Mouse (Mus musculus): Measurements from ENCODE around the gene Gm4952. TPM values are rescaled to one million over a fixed set of nuclear protein-coding genes. Genes with fewer than 3 reads are reported as not detected.
"Not testable (repeated sequence)": the region's sequence is repeated elsewhere in the genome, so short reads cannot be mapped to it uniquely, and the experiment has no call there.

Gene Gm4952
- polyA plus RNA-seq, 2 experiments: 1.9 to 4.3 TPM

DNA sequence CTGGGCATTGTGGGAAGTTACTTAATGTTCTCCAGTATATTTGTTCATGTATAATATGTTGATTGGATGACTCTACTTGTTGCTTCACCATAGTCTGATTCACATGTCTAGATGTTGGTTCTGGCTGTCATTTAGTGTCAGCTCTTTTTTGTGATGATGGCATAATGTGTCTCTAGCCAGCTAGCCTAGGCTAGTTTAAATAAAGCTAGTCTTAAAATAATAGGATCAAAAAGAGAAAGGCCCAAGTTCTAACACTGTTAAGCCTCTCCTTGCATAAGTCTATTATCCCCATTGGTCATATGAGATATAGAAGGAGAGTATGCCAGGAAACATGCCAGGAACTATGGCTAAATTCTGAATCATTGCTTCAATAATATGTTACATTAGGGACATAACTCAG is 49.7 kb downstream of the Gm4952 start:
- no peak overlapping the region for H3K4me3 ChIP-seq (ENCODE audit: insufficient read depth in 1 of 2, low read depth in 2 of 2, low read length in 2 of 2)
- no peaks in the 10 kb centered on the region for H3K4me1 ChIP-seq (replicated peaks; ENCODE audit: control insufficient read depth in 2 of 2, insufficient read depth in 2 of 2, low read length in 1 of 2)
- ATAC-seq (ENCODE audit: insufficient read depth) (no peak), DNase-seq (ENCODE audit: low read depth in 3 of 3, low spot score in 3 of 3) (no peak)
- no peaks in the 10 kb centered on the region for H3K9me3 ChIP-seq (ENCODE audit: control insufficient read depth, low read length)
- TF ChIP-seq CTCF (IDR thresholded peaks at IDR 0.05; ENCODE audit: low read depth) (no peak), EP300 (IDR thresholded peaks at IDR 0.05; ENCODE audit: low read depth) (no peak)
- H3K9ac ChIP-seq (replicated peaks): no peak overlapping the region
- no peaks in the 10 kb centered on the region for H3K36me3 ChIP-seq (replicated peaks; ENCODE audit: control insufficient read depth, insufficient read depth, low read depth)
- no peaks in the 10 kb centered on the region for H3K27me3 ChIP-seq (ENCODE audit: control insufficient read depth, insufficient read depth, low read length)
- H3K4me2 ChIP-seq (ENCODE audit: low read depth): no peak overlapping the region
- H3K27ac ChIP-seq: no peak overlapping the region

DNA sequence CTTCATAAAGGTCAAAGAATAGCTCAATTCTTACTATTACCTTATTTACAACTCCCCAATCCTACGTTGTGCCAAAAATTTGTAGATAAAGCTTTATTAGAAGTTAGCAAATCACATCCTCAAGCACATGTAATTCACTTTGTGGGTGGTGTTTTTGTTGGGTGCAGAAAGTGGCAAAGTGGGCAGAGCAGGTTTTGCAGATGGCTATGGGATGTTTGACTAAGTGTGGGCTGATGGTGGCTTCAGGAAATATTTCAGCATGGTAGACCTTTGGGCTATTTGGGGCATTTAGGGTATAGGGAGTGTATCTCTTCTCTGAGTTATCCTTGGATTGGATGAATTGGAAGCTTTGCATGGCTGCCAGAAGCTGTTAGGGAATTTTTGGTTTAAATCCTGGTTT is 66.4 kb downstream of the Gm4952 start:
- DNase-seq (ENCODE audit: low read depth in 3 of 3, low spot score in 3 of 3): no peak
- Histone ChIP-seq H3K4me2 (ENCODE audit: low read depth) (no peak overlapping the region), H3K9ac (replicated peaks) (no peak overlapping the region), H3K36me3 (replicated peaks; ENCODE audit: control insufficient read depth, insufficient read depth, low read depth) (no peaks in the 10 kb centered on the region), H3K4me3 (ENCODE audit: insufficient read depth in 1 of 2, low read depth in 2 of 2, low read length in 2 of 2) (no peak overlapping the region), H3K4me1 (replicated peaks; ENCODE audit: control insufficient read depth in 2 of 2, insufficient read depth in 2 of 2, low read length in 1 of 2) (no peaks in the 10 kb centered on the region), H3K9me3 (ENCODE audit: control insufficient read depth, low read length) (no peaks in the 10 kb centered on the region), H3K27me3 (ENCODE audit: control insufficient read depth, insufficient read depth, low read length) (no peaks in the 10 kb centered on the region), H3K27ac (no peak overlapping the region)
- ATAC-seq (ENCODE audit: insufficient read depth): no peak
- TF ChIP-seq EP300 (IDR thresholded peaks at IDR 0.05; ENCODE audit: low read depth) (no peak), CTCF (IDR thresholded peaks at IDR 0.05; ENCODE audit: low read depth) (no peak)
- 58% methylated on average over 1 of the region's 1 CpGs for WGBS (ENCODE audit: insufficient replicate concordance)

DNA sequence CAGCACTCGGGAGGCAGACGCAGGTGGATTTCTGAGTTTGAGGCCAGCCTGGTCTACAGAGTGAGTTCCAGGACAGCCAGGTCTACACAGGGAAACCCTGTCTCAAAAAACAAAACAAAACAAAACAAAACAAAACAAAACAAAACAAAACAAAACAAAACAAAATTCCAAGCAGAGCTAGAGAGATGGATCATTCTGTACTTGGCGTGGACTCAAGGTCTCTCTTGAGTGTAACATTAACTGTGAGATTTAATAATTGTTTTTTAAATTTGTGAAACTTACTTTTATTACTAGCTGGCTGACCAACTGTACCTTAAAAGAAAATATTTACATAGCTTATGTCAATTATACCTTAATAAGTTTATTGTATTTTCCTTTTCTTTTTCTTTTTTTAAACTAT is 68.8 kb downstream of the Gm4952 start:
- not testable (repeated sequence) for H3K4me1 ChIP-seq (replicated peaks; ENCODE audit: control insufficient read depth in 2 of 2, insufficient read depth in 2 of 2, low read length in 1 of 2); H3K9me3 ChIP-seq (ENCODE audit: control insufficient read depth, low read length); H3K9ac ChIP-seq (replicated peaks); DNase-seq (ENCODE audit: low read depth in 3 of 3, low spot score in 3 of 3); ATAC-seq (ENCODE audit: insufficient read depth); H3K27me3 ChIP-seq (ENCODE audit: control insufficient read depth, insufficient read depth, low read length); H3K4me2 ChIP-seq (ENCODE audit: low read depth); H3K4me3 ChIP-seq (ENCODE audit: insufficient read depth in 1 of 2, low read depth in 2 of 2, low read length in 2 of 2); H3K27ac ChIP-seq; H3K36me3 ChIP-seq (replicated peaks; ENCODE audit: control insufficient read depth, insufficient read depth, low read depth)
- 69% methylated on average over 3 of the region's 3 CpGs for WGBS (ENCODE audit: insufficient replicate concordance)

DNA sequence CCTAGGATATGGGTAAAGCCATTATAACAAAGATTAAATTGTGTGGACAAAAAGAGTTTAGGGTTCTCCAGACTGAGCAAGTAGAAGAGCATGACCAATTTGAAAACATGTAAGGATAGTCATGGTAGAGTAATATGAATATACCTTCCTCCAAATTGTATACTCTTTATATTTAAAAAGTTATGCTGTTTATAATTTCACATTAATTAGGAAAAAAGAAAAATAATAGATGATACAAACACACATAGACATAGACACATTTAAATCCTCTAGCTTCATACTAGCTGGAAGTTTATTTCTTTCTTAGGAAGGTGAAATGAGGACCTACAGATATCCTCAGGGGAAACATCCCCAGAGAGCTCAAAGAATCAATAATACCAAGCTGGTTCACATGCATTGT is 70.4 kb downstream of the Gm4952 start, which contains the start of gene Olfr1442:
TSS of gene Olfr1442 (plus strand) at position 301 of the 400 bp plus-strand sequence.
- DNase-seq (ENCODE audit: low read depth in 3 of 3, low spot score in 3 of 3): no peak
- Histone ChIP-seq H3K36me3 (replicated peaks; ENCODE audit: control insufficient read depth, insufficient read depth, low read depth) (no peaks in the 10 kb centered on the region), H3K4me1 (replicated peaks; ENCODE audit: control insufficient read depth in 2 of 2, insufficient read depth in 2 of 2, low read length in 1 of 2) (no peaks in the 10 kb centered on the region), H3K4me3 (ENCODE audit: insufficient read depth in 1 of 2, low read depth in 2 of 2, low read length in 2 of 2) (no peak within 1 kb of the TSS), H3K9ac (replicated peaks) (no peak within 1 kb of the TSS), H3K27ac (no peak within 1 kb of the TSS), H3K4me2 (ENCODE audit: low read depth) (no peak within 1 kb of the TSS), H3K27me3 (ENCODE audit: control insufficient read depth, insufficient read depth, low read length) (no peaks in the 10 kb centered on the region), H3K9me3 (ENCODE audit: control insufficient read depth, low read length) (no peaks in the 10 kb centered on the region)
- TF ChIP-seq EP300 (IDR thresholded peaks at IDR 0.05; ENCODE audit: low read depth) (no peak), CTCF (IDR thresholded peaks at IDR 0.05; ENCODE audit: low read depth) (no peak)
- no peak for ATAC-seq (ENCODE audit: insufficient read depth)

DNA sequence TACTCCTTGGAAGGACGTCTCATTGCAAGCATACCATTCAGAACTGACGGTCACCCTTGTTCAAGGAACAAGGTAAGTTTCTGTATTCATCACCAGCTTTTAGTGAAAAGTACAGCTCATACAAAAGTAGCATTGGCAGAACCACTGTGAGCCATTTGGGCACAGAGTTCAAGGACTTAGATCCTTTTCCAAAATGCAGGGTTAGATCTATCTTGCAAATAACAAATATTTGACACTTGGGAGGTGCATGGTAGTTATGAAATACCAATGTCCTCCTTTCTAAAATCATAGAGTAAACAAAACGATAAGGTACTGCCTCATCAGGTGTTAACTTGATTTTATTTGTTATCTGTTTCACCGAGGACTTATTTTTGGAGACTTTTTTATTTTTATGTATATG is 71.3 kb downstream of the Gm4952 start:
- 51% methylated on average over 4 of the region's 4 CpGs for WGBS (ENCODE audit: insufficient replicate concordance)
- Histone ChIP-seq H3K4me2 (ENCODE audit: low read depth) (no peak overlapping the region), H3K9me3 (ENCODE audit: control insufficient read depth, low read length) (no peaks in the 10 kb centered on the region), H3K27ac (no peak overlapping the region), H3K27me3 (ENCODE audit: control insufficient read depth, insufficient read depth, low read length) (no peaks in the 10 kb centered on the region), H3K4me3 (ENCODE audit: insufficient read depth in 1 of 2, low read depth in 2 of 2, low read length in 2 of 2) (no peak overlapping the region), H3K36me3 (replicated peaks; ENCODE audit: control insufficient read depth, insufficient read depth, low read depth) (no peaks in the 10 kb centered on the region), H3K9ac (replicated peaks) (no peak overlapping the region), H3K4me1 (replicated peaks; ENCODE audit: control insufficient read depth in 2 of 2, insufficient read depth in 2 of 2, low read length in 1 of 2) (no peaks in the 10 kb centered on the region)
- DNase-seq (ENCODE audit: low read depth in 3 of 3, low spot score in 3 of 3) (no peak), ATAC-seq (ENCODE audit: insufficient read depth) (no peak)
- TF ChIP-seq CTCF (IDR thresholded peaks at IDR 0.05; ENCODE audit: low read depth) (no peak), EP300 (IDR thresholded peaks at IDR 0.05; ENCODE audit: low read depth) (no peak)

DNA sequence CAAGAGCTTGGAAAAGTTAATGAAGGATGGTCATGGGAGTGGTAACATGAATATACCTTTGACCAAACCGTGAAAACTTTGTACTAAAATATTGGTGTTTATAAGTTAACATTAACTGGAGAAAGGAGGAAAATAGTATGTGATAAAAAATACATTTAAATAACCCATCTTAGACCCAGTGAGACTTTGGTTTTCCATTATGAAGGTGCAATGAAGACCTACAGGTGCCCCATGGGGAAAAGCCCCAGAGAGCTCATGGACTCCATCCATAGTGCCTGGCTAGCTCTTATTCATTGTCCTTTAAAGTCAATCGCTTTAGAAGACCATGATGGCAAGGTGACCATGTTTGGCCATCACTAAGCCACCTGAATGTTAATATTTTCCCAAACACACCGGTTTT is 78.0 kb downstream of the Gm4952 start, which contains the start of gene Olfr1443:
TSS of gene Olfr1443 (plus strand) at position 301 of the 400 bp plus-strand sequence.
- Histone ChIP-seq H3K4me1 (replicated peaks; ENCODE audit: control insufficient read depth in 2 of 2, insufficient read depth in 2 of 2, low read length in 1 of 2) (no peaks in the 10 kb centered on the region), H3K27ac (no peak within 1 kb of the TSS), H3K27me3 (ENCODE audit: control insufficient read depth, insufficient read depth, low read length) (no peaks in the 10 kb centered on the region), H3K9me3 (ENCODE audit: control insufficient read depth, low read length) (no peaks in the 10 kb centered on the region), H3K36me3 (replicated peaks; ENCODE audit: control insufficient read depth, insufficient read depth, low read depth) (no peaks in the 10 kb centered on the region), H3K4me3 (ENCODE audit: insufficient read depth in 1 of 2, low read depth in 2 of 2, low read length in 2 of 2) (no peak within 1 kb of the TSS), H3K9ac (replicated peaks) (no peak within 1 kb of the TSS), H3K4me2 (ENCODE audit: low read depth) (no peak within 1 kb of the TSS)
- DNase-seq (ENCODE audit: low read depth in 3 of 3, low spot score in 3 of 3) (no peak), ATAC-seq (ENCODE audit: insufficient read depth) (no peak)
- 42% methylated on average over 3 of the region's 3 CpGs for WGBS (ENCODE audit: insufficient replicate concordance)
- TF ChIP-seq CTCF (IDR thresholded peaks at IDR 0.05; ENCODE audit: low read depth) (no peak), EP300 (IDR thresholded peaks at IDR 0.05; ENCODE audit: low read depth) (no peak)

Other genes with a start within 250 kb of the Gm4952 start
- gene Olfr1440, start 212.7 kb upstream of the Gm4952 start, polyA plus RNA-seq (2012; rRNA removed): not detected in 2 replicates
- gene Olfr1440, start 212.7 kb upstream of the Gm4952 start, polyA plus RNA-seq (2014; fragmentation: Nextera tagmentation; extraction: Ambion mirVana): not detected in 2 replicates
- not detected in 2 replicates for gene Olfr1441, start 182.5 kb upstream of the Gm4952 start, polyA plus RNA-seq (2012; rRNA removed)
- gene Olfr1441, start 182.5 kb upstream of the Gm4952 start, polyA plus RNA-seq (2014; fragmentation: Nextera tagmentation; extraction: Ambion mirVana): not detected in 2 replicates
- gene Pfpl, start 172.1 kb upstream of the Gm4952 start, polyA plus RNA-seq (2012; rRNA removed): not detected in 2 replicates
- not detected in 2 replicates for gene Pfpl, start 172.1 kb upstream of the Gm4952 start, polyA plus RNA-seq (2014; fragmentation: Nextera tagmentation; extraction: Ambion mirVana)
- 4.0 and 5.9 TPM in 2 replicates for gene Mpeg1, start 139.2 kb upstream of the Gm4952 start, polyA plus RNA-seq (2012; rRNA removed)
- 1.8 and 2.0 TPM in 2 replicates for gene Mpeg1, start 139.2 kb upstream of the Gm4952 start, polyA plus RNA-seq (2014; fragmentation: Nextera tagmentation; extraction: Ambion mirVana)
- gene Dtx4, start 98.5 kb upstream of the Gm4952 start, polyA plus RNA-seq (2012; rRNA removed): 1.5 TPM in 2 replicates
- gene Dtx4, start 98.5 kb upstream of the Gm4952 start, polyA plus RNA-seq (2014; fragmentation: Nextera tagmentation; extraction: Ambion mirVana): 1.6 and 1.9 TPM in 2 replicates
- 9.2 and 17.9 TPM in 2 replicates for gene Fam111a, start 54.2 kb upstream of the Gm4952 start, polyA plus RNA-seq (2012; rRNA removed)
- gene Fam111a, start 54.2 kb upstream of the Gm4952 start, polyA plus RNA-seq (2014; fragmentation: Nextera tagmentation; extraction: Ambion mirVana): 30.3 and 31.5 TPM in 2 replicates
- gene Glyat, start 33.3 kb downstream of the Gm4952 start, polyA plus RNA-seq (2012; rRNA removed): 0.15 and 0.19 TPM in 2 replicates
- gene Glyat, start 33.3 kb downstream of the Gm4952 start, polyA plus RNA-seq (2014; fragmentation: Nextera tagmentation; extraction: Ambion mirVana): 0.38 and 0.48 TPM in 2 replicates
- not detected in 2 replicates for gene Olfr1442, start 70.5 kb downstream of the Gm4952 start, polyA plus RNA-seq (2012; rRNA removed)
- not detected in 2 replicates for gene Olfr1442, start 70.5 kb downstream of the Gm4952 start, polyA plus RNA-seq (2014; fragmentation: Nextera tagmentation; extraction: Ambion mirVana)
- gene Olfr1443, start 78.1 kb downstream of the Gm4952 start, polyA plus RNA-seq (2012; rRNA removed): not detected in 2 replicates
- gene Olfr1443, start 78.1 kb downstream of the Gm4952 start, polyA plus RNA-seq (2014; fragmentation: Nextera tagmentation; extraction: Ambion mirVana): not detected in 2 replicates
- 1.8 and 2.0 TPM in 2 replicates for gene Keg1, start 95.8 kb downstream of the Gm4952 start, polyA plus RNA-seq (2012; rRNA removed)
- 2.7 and 4.6 TPM in 2 replicates for gene Keg1, start 95.8 kb downstream of the Gm4952 start, polyA plus RNA-seq (2014; fragmentation: Nextera tagmentation; extraction: Ambion mirVana)
- gene Cntf, start 165.7 kb downstream of the Gm4952 start, polyA plus RNA-seq (2012; rRNA removed): 0.94 and 1.8 TPM in 2 replicates
- 0.35 and 0.72 TPM in 2 replicates for gene Cntf, start 165.7 kb downstream of the Gm4952 start, polyA plus RNA-seq (2014; fragmentation: Nextera tagmentation; extraction: Ambion mirVana)
- 9.7 and 13.5 TPM in 2 replicates for gene Zfp91, start 196.2 kb downstream of the Gm4952 start, polyA plus RNA-seq (2012; rRNA removed)
- gene Zfp91, start 196.2 kb downstream of the Gm4952 start, polyA plus RNA-seq (2014; fragmentation: Nextera tagmentation; extraction: Ambion mirVana): 4.8 and 5.2 TPM in 2 replicates
- 1.3 and 1.5 TPM in 2 replicates for gene Lpxn, start 196.2 kb downstream of the Gm4952 start, polyA plus RNA-seq (2012; rRNA removed)
- gene Lpxn, start 196.2 kb downstream of the Gm4952 start, polyA plus RNA-seq (2014; fragmentation: Nextera tagmentation; extraction: Ambion mirVana): 2.2 and 2.7 TPM in 2 replicates
- not detected in 2 replicates for gene Gm5244, start 246.7 kb downstream of the Gm4952 start, polyA plus RNA-seq (2012; rRNA removed)
- not detected in 2 replicates for gene Gm5244, start 246.7 kb downstream of the Gm4952 start, polyA plus RNA-seq (2014; fragmentation: Nextera tagmentation; extraction: Ambion mirVana)

All from liver, embryonic 14.5 days (tissue).